ENCODE assay signal across 10 mouse cellular contexts in the genomic region with DNA sequence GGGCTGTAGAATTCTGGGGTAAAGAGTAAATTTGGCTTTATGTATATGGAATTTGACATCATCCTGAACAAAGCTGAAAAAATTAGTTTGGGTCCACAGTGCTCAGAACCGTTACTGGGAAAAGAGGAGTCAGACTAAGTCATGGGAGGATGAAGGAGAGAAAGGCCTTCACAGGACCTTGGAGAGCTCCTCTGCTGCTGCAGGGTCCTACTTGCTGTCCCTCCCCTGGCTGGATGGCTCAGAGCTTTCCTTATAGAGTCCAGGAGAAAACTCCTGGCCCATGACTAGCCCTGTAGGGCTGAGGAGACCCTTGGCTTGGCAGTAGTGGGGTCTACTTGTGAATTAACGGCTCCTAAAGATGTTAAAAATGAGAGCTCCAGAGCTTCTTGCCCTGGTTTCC. TPM values are rescaled to one million over a fixed set of nuclear protein-coding genes. Genes with fewer than 3 reads are reported as not detected.
DNase-seq lines count a peak whose midpoint lies in the region; ATAC-seq lines count a peak whose summit lies in the region.
"Had no signal": no experiment of that assay in that cellular context is flagged by ENCODE, and none has a peak within 500 bp of the region (broad histone marks: within the 10 kb centered on the region; RNA-seq: fewer than 3 reads in every experiment).

No protein-coding gene starts in this region.

- DNase-seq in liver (peak; percentile 33), R1 (ENCODE audit: low read depth, low spot score) (peak; percentile 44)
- no peak for DNase-seq in liver, embryonic 11.5 days (ENCODE audit: low spot score)
- DNase-seq in embryonic facial prominence, embryonic 10.5 days (ENCODE audit: low spot score), result peak; percentile 62
- DNase-seq in neural tube, embryonic 11.5 days (ENCODE audit: low spot score), result peak; percentile 48
- DNase-seq in right cerebral cortex, postnatal 4 days, result no peak
- no peak for DNase-seq in left cerebral cortex, postnatal 14 days (ENCODE audit: low spot score in 2 of 2)
- DNase-seq: thymus, adult 2 months had no signal

- H3K27me3 ChIP-seq in liver, embryonic 11.5 days (replicated peaks; ENCODE audit: control insufficient read depth, insufficient read depth, low read length), result peaks cover 4% of the 10 kb centered on the region; the same call in 1 of the 2 replicates
- no peaks in the 10 kb centered on the region; the same call in 1 of the 2 replicates for H3K27me3 ChIP-seq in embryonic facial prominence, embryonic 10.5 days (replicated peaks; ENCODE audit: low read depth, poor library complexity, severe bottlenecking)
- no peaks in the 10 kb centered on the region for H3K27me3 ChIP-seq in neural tube, embryonic 11.5 days (ENCODE audit: control insufficient read depth, insufficient read depth, low read length)
- H3K27me3 ChIP-seq in heart, embryonic 12.5 days (replicated peaks), result peaks cover 18% of the 10 kb centered on the region
- H3K27me3 ChIP-seq: lung, embryonic 15.5 days had no signal

- no peaks in the 10 kb centered on the region for H3K9me3 ChIP-seq in liver, embryonic 11.5 days (ENCODE audit: control insufficient read depth, low read length)
- H3K9me3 ChIP-seq in embryonic facial prominence, embryonic 10.5 days, result no peaks in the 10 kb centered on the region
- no peaks in the 10 kb centered on the region for H3K9me3 ChIP-seq in neural tube, embryonic 11.5 days (ENCODE audit: control insufficient read depth, low read length)
- no peaks in the 10 kb centered on the region for H3K9me3 ChIP-seq in heart, embryonic 12.5 days (replicated peaks)
- H3K9me3 ChIP-seq: lung, embryonic 15.5 days had no signal

- ATAC-seq in liver, embryonic 11.5 days (replicated peaks; ENCODE audit: low FRiP score), result no peak
- no peak for ATAC-seq in neural tube, embryonic 11.5 days (ENCODE audit: insufficient read depth, low FRiP score, low TSS enrichment)
- ATAC-seq in heart, embryonic 12.5 days (ENCODE audit: insufficient number of reproducible peaks, low FRiP score), result no peak

- WGBS in liver, embryonic 11.5 days, result 29% methylated on average over 2 of the region's 2 CpGs
- WGBS in embryonic facial prominence, embryonic 10.5 days, result 38% methylated on average over 2 of the region's 2 CpGs
- 43% methylated on average over 2 of the region's 2 CpGs for WGBS in neural tube, embryonic 11.5 days
- 32% methylated on average over 2 of the region's 2 CpGs for WGBS in heart, embryonic 12.5 days

- H3K9ac ChIP-seq in liver, embryonic 11.5 days (ENCODE audit: low read depth, low read length), result no peak overlapping the region
- H3K9ac ChIP-seq in neural tube, embryonic 11.5 days (ENCODE audit: low read length), result no peak overlapping the region
- no peak overlapping the region for H3K9ac ChIP-seq in heart, embryonic 12.5 days
- H3K9ac ChIP-seq: lung, embryonic 15.5 days had no signal

- no peak overlapping the region for H3K4me3 ChIP-seq in liver, embryonic 11.5 days (ENCODE audit: low read depth, low read length)
- H3K4me3 ChIP-seq in embryonic facial prominence, embryonic 10.5 days, result no peak overlapping the region
- no peak overlapping the region for H3K4me3 ChIP-seq in neural tube, embryonic 11.5 days (ENCODE audit: low read depth, low read length)
- H3K4me3 ChIP-seq in heart, embryonic 12.5 days, result no peak overlapping the region
- H3K4me3 ChIP-seq: lung, embryonic 15.5 days had no signal

- no peaks in the 10 kb centered on the region for H3K4me1 ChIP-seq in liver, embryonic 11.5 days (replicated peaks; ENCODE audit: control insufficient read depth, insufficient read depth, low read length)
- peaks cover 11% of the 10 kb centered on the region; the same call in 1 of the 2 replicates for H3K4me1 ChIP-seq in embryonic facial prominence, embryonic 10.5 days
- H3K4me1 ChIP-seq in neural tube, embryonic 11.5 days (ENCODE audit: control insufficient read depth, insufficient read depth, low read length), result no peaks in the 10 kb centered on the region; the same call in 1 of the 2 replicates
- peaks cover 12% of the 10 kb centered on the region for H3K4me1 ChIP-seq in heart, embryonic 12.5 days (replicated peaks)

- H3K4me2 ChIP-seq in liver, embryonic 11.5 days, result no peak overlapping the region
- H3K4me2 ChIP-seq in neural tube, embryonic 11.5 days (ENCODE audit: low read depth), result no peak overlapping the region
- no peak overlapping the region for H3K4me2 ChIP-seq in heart, embryonic 12.5 days
- H3K4me2 ChIP-seq: lung, embryonic 15.5 days had no signal

- intact Hi-C loops in left cerebral cortex, postnatal 14 days (cut with DNase I), result no loop called here

- no peak overlapping the region for H3K27ac ChIP-seq in liver, embryonic 11.5 days (ENCODE audit: low read depth, low read length)
- H3K27ac ChIP-seq in embryonic facial prominence, embryonic 10.5 days (replicated peaks), result no peak overlapping the region
- H3K27ac ChIP-seq in neural tube, embryonic 11.5 days (ENCODE audit: low read depth, low read length), result no peak overlapping the region
- no peak overlapping the region for H3K27ac ChIP-seq in heart, embryonic 12.5 days (ENCODE audit: poor library complexity, severe bottlenecking)
- H3K27ac ChIP-seq: lung, embryonic 15.5 days had no signal

- H3K36me3 ChIP-seq in liver, embryonic 11.5 days (ENCODE audit: control insufficient read depth, insufficient read depth, low read length), result no peaks in the 10 kb centered on the region
- no peaks in the 10 kb centered on the region for H3K36me3 ChIP-seq in embryonic facial prominence, embryonic 10.5 days (replicated peaks)
- no peaks in the 10 kb centered on the region for H3K36me3 ChIP-seq in neural tube, embryonic 11.5 days (ENCODE audit: control insufficient read depth, insufficient read depth, low read length)
- H3K36me3 ChIP-seq in heart, embryonic 12.5 days, result no peaks in the 10 kb centered on the region
- H3K36me3 ChIP-seq: lung, embryonic 15.5 days had no signal

RNA-seq across cellular contexts. Expression of a gene that starts 8.0 kb away (rescaled TPM):
- not detected in 2 replicates for polyA plus RNA-seq in liver, embryonic 11.5 days (2014; fragmentation: Nextera tagmentation; extraction: Ambion mirVana)
- not detected in 2 replicates for polyA plus RNA-seq in embryonic facial prominence, embryonic 10.5 days (2016; fragmentation: Nextera tagmentation; extraction: Ambion mirVana)
- 0.17 TPM in 1 of 2 replicates, not detected in the other for polyA plus RNA-seq in neural tube, embryonic 11.5 days (2014; fragmentation: Nextera tagmentation; extraction: Ambion mirVana)
- under 1 TPM; 0.61 to 0.66 TPM for total RNA-seq in left cerebral cortex, postnatal 14 days (2021)
- 0.10 and 0.18 TPM in 2 replicates for polyA plus RNA-seq in heart, embryonic 12.5 days (2016; fragmentation: Nextera tagmentation; extraction: Ambion mirVana)

Comparison
In these comparisons a context has a peak if more than half of its experiments do, and no peak if none do; other contexts are left out.
1. DNase-seq: peak in liver (single experiment), R1 (single experiment), embryonic facial prominence, embryonic 10.5 days (single experiment) and neural tube, embryonic 11.5 days (single experiment); none in liver, embryonic 11.5 days (single experiment), right cerebral cortex, postnatal 4 days (single experiment) and left cerebral cortex, postnatal 14 days (0 of 2).